Mouse (Mus musculus) frontal cortex, postnatal 10 days (tissue): ENCODE measurements around the gene Klhl2.

Experiments
- DNase-seq, 2 experiments: peaks; one replicate each; pipeline ENCODE4 v3.0.0; 2022; ENCODE audit warnings: low spot score in 2 of 2, mixed read lengths in 1 of 2

The Klhl2 gene

DNA sequence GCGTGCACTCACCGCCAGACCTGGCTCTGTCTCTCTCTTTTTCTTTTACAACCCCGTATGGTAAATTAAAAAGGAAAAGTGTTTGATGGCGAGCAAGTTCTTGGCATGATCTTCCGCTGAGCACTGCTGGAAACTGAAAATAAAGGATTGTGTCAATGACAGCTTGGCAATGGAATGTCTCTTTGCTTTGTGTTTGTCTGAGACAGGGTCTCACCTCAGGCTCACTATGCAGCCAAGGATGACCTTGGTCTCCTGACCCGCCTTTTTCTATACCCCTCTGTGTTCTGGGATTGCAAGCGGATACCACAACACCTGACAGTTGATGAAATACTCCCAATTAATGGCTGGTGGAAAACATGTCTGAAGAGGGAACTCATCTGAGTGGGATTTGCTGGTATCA is 80.2 kb downstream of the Klhl2 start:
- DNase-seq, result no peak

DNA sequence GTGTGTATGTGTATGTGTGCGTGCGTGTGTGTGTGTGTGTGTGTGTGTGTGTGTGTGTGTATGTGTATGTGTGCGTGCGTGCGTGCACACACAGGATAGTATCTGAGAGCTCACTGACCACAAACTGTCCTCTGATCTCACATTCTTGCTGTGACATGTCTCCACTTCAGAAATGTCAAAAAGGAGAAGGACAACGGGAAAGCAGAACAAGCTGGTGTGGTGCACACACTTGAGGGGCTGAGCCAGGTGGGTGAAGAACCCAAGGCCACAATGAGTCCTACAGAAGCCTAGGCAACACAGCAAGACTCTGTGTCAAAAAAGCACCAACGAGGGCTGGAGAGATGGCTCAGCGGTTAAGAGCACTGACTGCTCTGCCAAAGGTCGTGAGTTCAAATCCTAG is 81.2 kb downstream of the Klhl2 start:
- DNase-seq, result no peak

DNA sequence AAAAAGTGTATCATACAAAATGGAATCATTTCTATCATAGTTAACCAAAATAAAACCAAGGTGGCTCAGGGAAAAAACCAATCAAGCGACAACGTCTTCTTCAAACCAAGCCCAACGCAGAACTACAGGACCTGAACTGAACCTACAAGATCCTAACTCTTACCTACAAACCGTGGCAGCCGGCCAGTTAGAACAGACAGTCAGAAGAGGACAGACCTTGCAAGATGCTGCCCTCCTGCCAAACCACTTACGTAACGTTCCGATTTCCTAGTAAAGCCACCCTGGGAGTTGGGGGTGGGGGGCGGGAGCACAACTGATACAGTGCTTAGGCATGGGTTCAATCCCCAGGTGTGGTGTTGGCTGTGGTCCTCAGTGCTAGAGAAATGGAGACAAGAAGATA is 82.8 kb downstream of the Klhl2 start:
- DNase-seq, result no peak

DNA sequence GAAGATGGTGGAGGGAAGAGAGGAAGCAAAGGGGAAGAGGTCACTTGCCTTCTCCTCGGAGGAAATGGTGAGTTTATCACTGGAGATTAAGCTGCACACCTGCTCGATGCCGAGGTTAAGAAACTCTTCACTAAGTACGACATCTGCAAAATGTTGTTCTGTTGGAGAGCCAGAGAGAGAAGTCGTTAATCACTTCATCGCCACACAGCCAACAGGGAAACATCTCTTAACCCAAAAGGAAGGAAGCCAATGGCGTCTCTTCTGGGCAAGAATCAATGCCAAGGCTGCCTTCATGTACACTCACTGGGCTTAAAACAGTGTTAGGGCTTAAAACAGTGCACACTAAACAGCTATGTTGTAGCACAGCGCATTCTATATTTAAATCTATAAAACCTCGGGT is 85.7 kb downstream of the Klhl2 start:
- DNase-seq, result no peak

DNA sequence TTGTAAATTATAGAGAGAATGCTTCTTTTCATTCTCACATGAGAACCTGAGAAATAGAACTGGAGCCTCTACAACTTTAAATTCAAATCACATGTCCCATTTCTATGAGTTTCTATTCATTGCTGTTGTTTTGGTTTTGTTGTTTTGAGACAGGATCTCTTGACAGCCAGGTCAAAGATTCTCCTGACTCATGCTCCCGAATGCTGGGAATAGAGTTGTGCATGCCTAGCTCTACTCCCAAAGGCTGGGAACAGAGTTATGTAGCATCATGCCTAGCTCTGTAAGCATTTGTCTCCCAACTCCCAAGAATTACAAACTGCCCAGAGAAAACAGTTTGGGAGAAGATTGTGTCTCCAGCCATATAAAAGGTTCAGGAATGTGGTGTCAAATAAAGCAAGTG is 87.1 kb downstream of the Klhl2 start:
- DNase-seq, result no peak

DNA sequence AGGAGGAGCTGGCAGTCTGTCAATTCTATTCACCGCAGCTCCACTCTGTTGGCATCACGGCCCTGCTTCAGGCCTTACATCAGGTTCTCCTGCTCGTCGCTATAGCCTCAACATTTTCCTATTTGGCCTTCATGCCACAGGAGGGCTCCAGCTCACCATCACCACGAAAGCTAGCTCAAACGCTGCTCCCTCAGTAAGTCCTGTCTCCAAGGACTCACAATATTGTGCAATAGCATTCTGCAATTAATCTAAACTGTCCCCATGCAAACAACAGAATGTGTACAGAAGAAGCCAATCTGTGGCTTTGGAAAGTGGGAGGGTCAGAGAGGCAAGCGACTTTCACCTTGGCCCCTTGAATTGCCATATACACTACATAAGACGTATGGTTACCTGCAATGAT is 88.4 kb downstream of the Klhl2 start:
- no peak for DNase-seq

DNA sequence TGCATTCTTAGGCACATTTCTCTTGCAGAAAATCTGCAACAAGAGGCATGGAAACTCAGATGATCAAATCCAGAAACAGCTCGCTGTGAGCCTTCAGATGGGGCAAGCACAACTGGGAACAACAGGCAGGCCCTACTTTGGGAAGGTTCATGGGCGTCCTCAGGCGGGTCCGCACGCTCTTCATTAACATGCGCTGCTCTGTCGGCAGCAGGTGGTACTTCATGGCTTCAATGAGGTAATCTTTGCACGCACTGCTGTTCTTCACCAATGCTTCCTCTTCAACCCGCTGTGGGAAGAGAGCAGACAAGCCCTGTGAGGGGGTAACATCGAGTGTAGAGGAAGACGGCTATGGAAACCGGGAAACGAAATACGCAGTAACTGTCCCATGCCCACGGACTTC is 91.9 kb downstream of the Klhl2 start:
- no peak for DNase-seq

DNA sequence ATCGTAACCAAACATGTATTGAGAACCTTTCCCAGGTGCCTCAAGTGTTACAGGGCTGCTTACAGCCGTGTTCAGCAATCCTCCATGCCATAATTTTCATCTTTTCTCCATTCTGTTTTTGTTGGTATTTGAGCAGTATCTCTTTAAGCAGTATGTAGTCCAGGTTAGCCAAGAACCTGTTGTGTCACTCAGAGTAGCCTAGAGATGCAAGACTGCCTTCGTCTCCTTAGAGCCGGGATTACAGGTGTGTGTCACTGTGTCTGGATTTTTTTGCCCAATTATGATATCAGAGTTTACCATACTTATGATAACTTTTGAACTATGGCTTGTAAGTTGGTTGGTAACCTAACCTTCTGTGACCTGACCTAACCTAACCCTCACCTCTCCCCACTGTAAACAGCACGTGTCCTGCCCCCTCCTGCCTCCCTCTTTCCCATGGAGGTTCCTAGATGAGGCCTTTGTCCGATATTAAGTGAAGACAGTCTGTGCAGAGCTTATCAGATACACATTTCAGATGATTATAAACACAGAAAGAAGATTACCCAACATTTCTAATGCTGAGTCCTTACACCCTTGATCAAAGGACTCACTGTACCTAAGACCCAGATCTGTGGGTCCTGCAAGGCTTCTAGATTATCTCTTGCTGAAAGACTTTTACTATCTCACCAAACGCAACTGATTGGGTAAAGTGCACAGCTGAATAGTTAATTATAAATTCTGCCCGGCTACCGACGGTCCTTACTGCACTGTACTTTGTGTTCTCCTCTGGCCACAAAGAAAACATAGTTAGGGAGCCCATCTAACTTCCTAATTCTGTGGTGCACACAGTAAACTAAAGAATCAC is 103.4 kb downstream of the Klhl2 start:
- DNase-seq, result no peak

DNA sequence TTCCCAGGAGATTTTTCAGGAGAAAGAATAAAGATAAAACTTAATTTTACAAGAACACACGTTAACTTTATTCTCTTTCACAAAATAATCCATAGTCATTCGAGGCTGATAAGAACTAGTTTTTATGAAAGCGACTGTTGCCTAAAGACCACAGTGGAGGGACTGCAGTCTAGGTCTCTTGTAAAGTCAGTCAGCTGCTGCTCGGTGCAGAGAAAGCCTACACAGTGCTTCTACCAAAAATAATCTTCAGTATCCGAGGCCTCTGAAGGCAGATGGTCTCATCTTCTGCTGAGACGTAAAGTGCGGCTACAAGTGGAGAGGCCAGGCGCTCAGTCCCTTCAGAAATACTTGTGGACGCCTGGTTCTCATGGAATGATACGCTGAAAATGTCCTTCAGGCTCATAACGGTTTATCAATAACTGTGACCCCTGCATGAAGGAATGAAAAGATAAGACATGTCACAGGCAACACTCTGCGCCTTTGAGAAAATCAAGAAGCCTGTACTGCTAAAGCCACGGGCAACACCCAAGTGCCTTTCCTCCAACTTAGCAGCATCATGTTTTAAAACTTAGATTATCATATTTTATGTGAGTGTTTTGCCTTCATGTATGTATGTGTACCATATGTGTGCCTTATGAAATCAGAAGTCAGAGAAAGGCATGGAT is 109.1 kb downstream of the Klhl2 start:
- DNase-seq, result no peak

DNA sequence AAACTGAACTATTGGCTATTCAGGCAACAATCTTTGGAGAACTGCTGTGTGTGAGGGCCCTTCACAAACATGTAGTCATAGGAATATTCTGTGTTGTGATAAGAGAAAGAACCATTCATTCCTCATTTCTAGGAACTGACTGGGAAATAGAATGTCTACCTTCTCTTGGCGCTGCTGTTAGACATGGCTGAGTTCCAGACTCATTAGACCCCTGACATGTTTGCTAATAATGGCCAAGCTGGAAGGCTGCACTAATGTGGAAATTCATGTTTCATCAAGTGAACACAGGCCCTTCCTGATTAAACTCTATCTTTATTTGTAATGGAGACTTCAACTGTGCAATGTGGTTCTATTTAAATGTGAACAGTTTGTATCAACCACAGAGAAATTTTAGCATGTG is 110.9 kb downstream of the Klhl2 start:
- DNase-seq, result no peak

DNA sequence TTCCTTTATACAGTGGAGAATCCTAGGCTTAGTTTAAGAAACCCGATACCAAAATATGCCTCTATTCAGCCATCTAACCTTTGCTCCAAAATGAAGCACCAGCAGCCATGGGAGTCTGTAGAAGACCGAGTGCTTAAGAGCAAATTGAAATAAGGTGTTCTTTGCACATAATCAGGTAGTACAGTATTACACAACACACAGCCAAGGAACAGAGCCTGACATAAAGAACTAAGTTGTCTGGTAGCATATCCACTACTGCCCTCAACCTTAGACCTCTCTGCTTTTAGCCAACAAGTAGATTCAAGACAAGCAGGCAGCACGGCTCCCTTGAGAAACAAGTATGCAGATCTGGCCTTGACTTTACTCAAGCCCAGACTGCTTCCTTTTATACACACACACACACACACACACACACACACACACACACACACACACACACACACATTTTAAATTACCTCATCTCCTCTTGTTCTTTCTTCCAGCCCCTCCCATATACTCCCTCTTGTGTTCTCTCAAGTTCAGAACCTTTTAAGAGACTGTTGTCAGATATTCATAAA is 113.0 kb downstream of the Klhl2 start:
- DNase-seq, result no peak

DNA sequence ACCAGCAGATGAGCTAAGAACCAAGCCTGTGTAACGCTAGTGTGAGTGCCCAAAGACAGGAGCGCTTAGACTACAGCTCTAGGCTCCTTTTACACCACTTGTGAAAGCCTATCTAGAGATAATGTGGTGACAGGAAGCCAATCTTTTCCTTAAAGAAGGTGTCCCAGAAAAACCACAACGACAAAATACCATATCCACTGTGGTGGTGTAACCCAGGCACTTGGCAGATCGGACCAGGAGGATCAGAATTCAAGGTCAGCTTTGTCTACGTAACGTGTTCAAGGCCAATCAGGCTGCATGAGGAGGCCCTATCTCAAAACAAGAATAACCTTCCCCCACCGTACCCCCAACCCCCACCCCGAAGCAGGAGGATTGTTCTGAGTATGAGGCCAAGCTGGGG is 114.7 kb downstream of the Klhl2 start:
- no peak for DNase-seq

DNA sequence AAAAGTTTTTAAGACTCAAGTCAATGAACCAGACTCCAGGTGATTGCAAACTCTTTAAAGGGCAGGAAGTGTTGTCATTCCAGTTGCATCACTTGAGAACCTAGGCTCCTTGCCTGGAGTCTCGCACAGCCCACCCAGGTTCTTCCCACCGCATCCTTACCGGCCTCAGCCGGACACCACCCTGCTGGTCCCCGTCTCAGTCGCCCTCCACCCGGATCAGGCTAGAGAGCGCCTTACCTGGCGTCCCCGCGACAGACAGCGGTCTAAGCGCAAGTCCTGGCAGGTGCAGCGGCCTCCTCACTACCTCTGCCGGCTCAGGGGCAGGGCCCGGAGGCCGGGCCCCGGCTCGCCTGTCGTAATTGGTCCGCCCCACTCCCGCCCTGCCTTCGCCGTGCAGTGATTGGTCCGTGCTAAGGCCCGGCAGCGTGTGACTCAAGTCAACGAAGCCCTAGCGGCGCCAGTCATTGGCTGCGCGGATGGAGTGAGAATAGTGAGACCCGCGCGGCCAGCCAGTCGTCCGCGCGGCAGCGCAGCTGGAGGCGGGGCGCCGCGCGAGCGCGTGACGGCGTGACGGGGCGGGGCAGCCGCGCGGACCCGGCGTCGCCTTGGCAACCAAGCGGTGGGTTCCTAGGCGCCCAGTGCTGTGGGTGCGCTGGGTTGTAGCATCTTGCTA is 116.4 kb downstream of the Klhl2 start, which contains the start of gene Msmo1:
Msmo1 (minus strand) TSS at position 522 of the 673 bp plus-strand sequence.
- peak; percentile 97 for DNase-seq

DNA sequence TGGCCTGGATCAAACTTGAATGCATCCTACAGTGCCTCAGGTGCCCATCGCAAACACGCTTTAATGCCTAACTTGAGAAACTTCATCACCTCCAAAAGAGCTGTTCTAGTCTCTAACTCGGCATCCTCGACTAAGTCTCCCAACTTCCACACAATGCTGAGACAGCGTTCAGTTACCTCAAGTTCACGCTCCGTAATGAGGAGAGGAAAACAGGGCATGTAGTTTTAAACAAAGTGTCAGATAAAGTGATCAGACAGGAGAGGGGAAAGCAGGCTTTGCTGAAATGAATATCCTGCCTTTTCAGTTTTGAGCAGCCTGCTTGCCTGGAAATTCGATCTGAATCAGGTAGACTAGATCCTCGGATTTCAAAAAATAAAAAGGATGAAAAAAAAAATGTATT is 117.2 kb downstream of the Klhl2 start:
- DNase-seq, result no peak

DNA sequence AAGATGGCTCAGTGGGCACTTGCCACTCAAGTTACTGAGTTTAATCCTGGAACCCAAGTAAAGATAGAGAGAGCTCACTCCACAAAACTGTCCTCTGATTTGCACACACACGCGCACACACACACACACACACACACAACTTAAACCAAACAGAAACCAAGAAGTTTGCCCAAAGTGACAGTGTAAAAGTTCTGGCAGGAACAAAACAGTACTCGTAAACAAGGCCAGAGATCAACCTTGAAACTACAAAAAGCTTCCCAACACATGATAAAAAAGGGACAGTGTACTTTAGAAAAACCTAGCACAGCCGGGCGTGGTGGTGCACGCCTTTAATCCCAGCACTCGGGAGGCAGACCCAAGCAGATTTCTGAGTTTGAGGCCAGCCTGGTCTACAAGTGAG is 121.7 kb downstream of the Klhl2 start:
- DNase-seq, result no peak

DNA sequence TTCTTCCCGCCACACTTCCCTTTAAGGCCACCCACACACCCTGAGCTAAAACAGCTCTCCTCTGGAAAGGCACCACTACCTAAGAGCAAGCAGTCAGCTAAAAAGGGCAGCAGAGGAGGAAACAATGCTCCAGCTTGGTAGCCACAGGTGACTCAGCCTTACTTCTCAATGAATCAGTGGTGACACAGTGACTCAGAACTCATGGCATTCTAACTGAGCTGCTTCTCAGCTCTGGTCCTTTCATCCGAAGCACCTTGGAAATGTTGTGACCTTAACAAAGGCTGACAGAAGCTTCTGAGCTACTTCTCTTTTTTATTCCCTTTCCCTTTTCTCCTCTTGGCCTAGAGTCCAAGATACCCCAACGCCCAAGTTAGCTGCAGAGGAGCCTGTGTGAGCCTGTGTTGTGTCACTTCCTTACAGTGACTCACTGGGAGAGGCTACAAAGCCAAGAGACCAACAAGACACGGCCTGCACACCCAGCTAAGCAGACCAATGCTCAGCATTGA is 123.6 kb downstream of the Klhl2 start:
- DNase-seq, result no peak

DNA sequence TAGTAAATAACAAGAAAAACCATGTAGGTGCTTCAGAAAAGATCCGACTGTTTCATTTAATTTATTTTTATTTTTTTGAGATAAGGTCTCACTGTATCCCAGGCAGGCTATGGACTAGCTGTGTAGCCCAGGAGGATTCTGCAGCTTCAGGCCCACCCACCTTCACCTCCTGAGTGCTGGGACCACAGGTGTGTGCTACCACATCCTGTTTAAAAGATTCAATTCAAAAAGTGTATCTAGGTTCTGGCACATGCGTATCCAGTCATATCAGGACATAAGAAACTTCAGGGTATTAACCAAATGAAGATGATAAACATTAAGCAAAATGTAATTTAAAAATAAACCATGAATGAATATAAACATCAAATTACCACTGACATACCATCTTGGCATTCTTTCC is 126.6 kb downstream of the Klhl2 start:
- no peak for DNase-seq

DNA sequence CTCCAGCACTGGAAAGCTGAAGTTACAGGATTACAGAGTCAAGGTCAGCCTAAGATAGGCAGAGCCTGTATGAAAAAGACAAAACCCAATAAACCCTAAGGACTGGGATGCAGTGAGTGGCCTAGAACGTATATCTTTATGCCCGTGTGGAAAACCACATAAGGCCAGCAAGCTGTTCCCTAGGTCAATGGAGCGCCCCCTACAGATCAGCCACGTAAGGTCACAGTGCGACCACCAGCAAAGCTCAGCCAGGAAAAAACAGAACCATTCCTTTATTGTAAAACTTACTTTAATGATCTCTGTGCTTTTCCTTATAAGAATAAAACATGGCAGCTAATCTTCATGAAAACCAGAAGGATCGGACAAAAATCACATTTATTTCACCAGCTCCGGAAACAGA is 131.9 kb downstream of the Klhl2 start:
- DNase-seq, result no peak

DNA sequence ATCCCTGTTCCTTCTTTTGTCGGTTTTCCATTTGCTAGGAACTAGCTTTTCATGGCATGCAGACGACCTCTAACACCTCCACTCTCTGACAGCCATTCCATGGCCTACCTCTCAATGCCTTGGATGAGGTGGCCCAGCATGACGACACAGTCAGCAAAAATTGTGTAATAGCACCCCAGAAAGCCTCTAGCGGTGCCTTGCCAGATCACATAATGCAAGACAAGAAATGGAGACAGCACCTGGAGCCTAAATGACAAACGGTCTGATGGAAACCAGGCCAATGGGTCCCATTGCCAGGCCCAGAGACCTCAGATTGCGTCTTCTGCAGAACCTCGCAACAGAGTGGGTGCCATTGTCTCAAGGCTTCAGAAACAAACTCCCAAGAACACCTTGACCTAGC is 137.3 kb downstream of the Klhl2 start:
- no peak for DNase-seq

DNA sequence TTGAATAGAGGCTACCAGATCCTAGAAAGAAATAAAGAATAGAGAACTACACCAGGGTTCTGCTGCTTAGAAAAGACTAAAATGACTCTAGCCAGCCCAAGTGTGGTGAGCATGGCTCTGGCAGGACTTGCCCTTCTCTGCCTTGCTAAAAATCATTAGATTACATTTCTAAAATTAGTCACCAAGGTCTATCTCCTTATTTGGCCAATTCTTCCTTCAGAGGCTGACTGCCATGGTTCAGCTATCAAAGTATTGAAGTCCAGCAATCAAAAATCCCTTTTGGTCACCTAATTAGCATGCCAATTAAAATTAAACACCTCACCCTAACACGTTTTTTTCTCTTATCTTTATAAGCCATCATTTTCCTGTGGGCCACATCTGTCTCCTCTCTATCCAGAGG is 138.3 kb downstream of the Klhl2 start:
- DNase-seq, result no peak

DNA sequence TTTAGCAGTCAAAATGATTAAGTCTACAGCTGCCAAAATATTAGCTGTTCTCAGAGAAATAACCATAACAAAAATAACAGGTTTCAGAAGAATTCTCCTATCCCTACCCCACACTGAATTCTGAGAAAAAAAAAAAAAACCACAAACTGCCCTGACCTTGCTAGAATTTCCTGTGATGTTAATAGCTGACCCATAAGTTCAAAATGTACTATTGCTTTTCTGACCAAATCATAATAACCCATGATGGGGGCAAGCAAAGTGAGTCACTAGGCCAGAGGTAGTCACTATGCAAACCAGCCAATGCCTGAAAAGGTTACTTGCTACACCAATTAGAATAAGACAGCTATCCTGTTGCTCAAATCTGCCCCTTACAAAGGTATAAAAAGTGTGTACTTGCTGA is 142.3 kb downstream of the Klhl2 start:
- DNase-seq, result no peak

DNA sequence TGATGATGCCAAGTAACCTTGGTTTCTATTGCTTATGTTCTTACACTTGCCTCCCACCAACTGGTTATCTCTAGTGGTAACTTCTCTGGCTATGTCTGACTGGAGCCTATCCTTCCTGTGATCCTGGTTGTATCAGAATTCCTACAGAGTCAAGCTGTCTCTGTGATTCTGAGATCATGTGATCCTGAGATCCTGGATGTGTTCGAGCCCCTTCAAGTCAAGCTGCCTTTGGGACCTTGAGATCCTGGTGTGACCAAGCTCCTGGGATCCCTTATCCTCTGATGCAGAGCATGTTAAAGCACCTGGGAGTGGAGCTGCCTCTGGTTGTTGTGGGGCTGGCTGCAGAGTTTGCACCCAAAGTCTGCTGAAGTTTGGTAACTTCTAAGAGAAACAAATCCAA is 146.6 kb downstream of the Klhl2 start:
- no peak for DNase-seq
